Mouse (Mus musculus) MEL-GATA-1-ER (cell line): ENCODE results near the gene Crocc.

Source experiments
- DNase-seq: peaks from one replicate; pipeline ENCODE4 v3.0.0-alpha.2; 2012; ENCODE audit warnings: low read depth; ENCODE audit errors: extremely low read depth

Gene Crocc

DNA sequence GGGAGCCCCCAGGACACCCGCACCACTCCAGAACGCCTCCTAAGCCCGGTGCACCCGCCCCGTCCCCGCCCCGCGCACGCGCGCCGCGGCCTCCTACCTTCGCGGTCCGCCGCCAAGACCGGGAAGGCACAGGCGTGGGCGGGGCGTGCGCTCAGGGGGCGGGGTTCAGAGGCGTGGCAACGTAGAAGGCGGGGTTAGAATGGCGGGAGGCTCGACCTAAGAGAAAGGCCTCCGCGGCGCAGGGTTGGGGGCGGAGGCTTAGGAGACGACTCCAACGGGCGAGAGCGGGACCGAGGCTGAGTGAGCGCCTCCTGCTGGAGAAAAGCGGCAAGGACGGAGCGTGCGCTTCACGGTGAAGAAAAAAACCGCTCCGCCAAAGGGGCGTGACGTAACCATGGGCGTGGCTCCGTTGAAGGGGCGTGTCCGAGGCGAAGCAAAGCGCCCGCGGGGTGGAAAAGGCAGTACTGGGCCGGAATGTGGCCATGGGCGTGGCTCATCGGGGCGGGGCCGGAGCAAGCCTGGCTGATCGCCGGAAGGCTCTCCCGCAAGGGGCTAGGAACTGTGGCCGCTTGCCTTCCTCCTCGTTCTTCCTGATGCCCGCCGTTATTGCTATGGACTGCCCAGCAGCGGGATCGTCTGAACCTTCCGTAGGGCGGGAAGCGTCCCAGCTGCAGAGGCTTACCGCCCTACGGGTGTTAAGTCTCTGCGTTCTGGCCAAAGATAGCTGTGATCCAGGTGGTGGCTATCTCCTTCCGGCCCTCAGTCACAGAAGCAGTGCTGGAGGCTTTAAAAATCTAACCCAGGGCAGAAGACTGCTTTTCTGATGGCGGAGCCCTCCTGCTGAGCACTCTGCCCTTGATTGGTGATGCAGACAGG lies at the start of gene Crocc:
Gene Crocc (minus strand): TSS at position 125 of the 876 bp plus-strand sequence.
- peak; percentile 87 for DNase-seq

DNA sequence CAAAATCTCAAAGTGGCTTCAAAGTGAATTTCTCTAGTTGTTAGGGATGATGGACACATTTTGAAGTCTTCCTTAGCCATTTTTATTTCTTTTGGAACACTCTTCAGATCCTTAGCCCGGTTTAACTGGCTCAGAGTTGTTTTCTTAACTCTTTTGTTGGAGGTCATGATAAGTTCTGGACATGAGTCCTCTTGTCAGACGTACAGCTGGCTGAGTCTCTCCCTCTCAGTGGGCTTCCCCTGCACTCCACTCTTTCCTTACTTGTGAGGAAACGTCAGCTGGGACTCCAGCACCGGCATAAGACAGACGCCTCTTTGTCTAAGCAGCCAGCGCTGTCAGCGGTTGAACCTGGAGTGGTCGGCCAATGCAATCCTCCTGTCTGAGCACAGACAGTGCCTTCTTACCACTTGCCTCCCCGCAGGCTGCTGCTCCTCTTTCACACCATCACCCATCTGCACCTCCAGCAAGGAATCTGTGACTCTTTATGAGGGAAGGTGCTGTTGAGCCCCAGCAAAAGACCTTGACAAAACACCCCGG lies 47.9 kb upstream of the Crocc start:
- DNase-seq = no peak

- no peak for DNase-seq
Observed at GRCm38 (mm10) chr4:141106526-141107183, 46.3 kb upstream of the Crocc start.

DNA sequence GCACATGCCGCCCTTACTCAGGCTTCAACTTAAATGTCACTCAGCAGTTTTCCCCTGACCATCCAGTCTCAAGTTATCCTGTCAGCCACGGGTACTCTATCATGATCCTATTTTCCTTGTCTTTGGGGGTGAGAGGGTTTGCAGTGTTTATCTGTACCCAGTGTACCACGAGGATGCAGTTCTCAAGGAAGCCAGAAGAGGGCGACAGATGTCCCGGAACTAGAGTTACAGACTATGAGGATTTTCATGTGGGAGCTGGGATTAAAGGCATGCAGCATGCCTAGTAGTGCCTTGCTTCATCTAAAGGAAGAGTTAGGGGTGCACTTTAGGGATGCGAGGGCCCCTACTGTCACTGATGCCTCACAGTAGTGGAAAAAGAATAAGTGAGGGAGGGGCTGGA lies 41.5 kb upstream of the Crocc start:
- DNase-seq = peak; percentile 34

DNA sequence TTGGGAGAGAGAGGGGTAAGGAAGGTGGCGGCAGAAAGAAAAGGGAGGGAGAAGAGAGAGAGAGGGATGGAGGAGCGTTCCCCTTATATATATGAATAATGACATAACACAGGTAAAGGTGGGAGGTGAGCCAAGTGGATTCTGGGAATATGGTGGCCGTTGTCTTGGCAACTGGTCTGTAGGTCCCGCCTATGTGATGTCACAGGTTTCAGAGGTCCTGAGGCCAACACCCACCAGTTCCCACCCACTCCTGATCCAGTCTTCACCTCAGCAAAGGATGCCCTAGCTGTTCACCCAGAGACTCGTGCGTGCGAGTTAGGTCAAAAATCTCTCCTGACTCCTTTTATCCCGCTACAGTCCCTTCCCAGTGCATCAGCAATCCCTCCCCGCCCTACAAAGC lies 40.9 kb upstream of the Crocc start:
- no peak for DNase-seq

DNA sequence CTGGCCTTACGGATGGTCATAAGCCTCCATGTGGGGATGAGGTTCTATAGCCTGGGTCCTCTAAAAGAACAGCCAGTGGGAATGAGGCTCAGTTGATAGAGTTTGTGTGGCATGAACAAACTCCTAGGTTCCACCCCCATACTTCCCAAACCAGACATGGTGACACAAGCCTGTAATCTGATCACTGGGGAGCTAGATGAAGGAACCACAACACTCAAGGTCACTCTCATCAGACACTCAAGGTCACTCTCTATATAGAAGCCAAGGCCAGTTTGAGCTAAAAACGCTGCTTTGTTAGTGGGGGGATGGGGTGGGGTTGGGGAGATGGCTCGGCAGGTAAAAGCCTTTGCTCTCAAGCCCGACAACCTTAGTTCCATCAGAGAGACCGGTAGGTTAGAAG lies 39.6 kb upstream of the Crocc start:
- no peak for DNase-seq

- DNase-seq = no peak
Observed at GRCm38 (mm10) chr4:141098935-141099334, 38.6 kb upstream of the Crocc start.

DNA sequence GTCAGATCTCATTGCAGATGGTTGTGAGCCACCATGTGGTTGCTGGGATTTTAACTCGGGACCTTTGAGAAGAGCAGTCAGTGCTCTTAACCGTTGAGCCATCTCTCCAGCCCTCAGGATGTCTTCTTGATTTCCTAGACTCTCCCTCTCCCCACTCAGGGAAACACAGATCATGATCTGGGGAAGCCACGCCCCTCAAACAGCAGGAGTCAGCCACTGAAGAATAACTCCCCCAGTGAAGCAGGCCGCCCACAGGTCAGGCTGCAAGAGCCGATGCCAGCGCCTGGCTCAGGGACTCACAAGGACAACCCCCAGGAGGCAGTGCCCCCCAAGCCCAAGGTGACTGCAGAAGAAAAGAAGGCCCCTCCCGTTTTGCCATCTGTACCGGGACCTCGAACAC lies 36.4 kb upstream of the Crocc start:
- DNase-seq = no peak

DNA sequence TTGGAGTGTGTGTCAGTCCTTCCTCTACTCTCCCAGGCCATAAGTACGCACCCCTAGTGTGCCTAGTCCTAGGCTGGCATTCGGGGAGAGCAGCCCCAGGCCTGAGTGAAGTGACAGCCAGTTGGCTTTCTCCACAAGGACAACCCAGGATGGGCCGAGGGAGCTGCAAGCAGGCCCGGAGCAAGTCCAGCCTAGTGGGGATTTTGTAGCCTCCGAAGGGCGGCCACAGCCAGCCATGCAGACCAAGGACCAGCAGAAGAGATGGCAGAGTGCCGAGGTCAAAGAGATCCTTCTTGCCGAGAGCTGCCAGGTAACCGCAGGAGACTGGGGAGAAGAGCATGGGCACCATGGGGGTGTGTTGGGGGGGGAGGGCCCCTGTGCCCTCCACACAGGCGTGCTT lies 34.7 kb upstream of the Crocc start:
- no peak for DNase-seq

- no peak for DNase-seq
Observed at GRCm38 (mm10) chr4:141088714-141089113, 28.4 kb upstream of the Crocc start.

GRCm38 (mm10) chr4:141088033-141088432 lies 27.7 kb upstream of the Crocc start, which contains the start of gene Spata21:
Gene Spata21 (plus strand): TSS chr4:141088333.
- DNase-seq = no peak

DNA sequence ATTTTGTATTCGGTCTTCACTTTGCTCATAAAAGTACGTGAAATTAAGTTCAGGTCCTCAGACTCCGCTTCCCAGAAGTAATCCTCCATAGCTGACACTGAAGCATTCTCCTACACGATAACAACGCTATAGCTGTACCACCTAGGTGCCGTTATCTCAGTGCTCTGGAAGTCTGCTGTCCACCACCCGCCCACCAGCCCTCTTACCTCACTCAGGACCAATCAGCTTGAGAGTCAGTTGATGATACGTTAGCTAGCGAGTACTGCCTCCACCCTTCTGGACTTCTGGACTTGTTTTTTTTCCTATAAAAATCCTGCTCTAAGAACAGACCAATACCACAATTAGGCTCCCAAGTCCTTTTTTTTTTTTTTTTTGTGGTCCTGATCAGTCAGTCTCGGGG lies 26.5 kb upstream of the Crocc start:
- no peak for DNase-seq

- DNase-seq = no peak
Observed at GRCm38 (mm10) chr4:141078510-141079137, 18.3 kb upstream of the Crocc start.

DNA sequence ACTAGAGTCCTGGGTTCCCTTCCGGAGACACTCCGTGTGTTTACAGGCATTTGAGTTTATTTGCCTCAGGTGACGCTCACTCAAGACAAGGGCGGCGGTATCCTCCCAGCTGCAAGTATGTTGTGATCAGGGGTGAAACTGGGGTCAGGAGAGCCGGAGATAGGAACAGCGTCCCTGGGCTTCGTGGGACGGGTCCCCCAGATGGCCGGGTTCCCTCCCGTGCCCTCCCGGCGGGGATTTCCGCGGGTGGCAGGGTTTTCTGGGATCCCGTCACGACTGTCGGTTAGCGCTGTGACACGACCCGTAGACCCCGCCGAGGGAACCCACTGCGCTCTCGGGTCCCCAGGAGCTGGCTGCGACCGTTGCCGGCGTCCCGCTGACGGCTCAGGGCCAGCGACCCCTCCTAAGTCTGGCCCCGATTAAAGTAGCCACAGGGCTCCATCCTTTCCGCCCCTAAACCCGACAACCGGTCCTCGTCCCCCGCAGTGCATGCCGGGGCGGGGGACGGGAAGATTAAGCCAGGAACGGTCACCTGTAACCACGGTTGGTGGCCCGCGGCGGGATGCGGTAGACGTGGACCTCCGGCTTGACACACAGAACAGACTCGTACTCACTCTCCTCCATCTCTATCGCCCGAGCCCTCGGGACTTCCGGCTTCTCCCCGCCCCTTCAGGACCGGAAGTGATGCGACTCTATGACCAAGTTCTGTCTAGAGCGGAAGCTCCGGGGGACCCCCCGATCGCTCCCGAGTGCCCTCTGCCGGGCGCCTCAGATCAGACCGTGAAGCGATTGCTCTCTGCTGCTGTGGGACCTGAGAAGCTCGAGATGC lies 17.5 kb upstream of the Crocc start, which contains the start of gene Necap2:
Gene Necap2 (minus strand): TSS at position 677 of the 829 bp plus-strand sequence.
- peak; percentile 92 for DNase-seq

DNA sequence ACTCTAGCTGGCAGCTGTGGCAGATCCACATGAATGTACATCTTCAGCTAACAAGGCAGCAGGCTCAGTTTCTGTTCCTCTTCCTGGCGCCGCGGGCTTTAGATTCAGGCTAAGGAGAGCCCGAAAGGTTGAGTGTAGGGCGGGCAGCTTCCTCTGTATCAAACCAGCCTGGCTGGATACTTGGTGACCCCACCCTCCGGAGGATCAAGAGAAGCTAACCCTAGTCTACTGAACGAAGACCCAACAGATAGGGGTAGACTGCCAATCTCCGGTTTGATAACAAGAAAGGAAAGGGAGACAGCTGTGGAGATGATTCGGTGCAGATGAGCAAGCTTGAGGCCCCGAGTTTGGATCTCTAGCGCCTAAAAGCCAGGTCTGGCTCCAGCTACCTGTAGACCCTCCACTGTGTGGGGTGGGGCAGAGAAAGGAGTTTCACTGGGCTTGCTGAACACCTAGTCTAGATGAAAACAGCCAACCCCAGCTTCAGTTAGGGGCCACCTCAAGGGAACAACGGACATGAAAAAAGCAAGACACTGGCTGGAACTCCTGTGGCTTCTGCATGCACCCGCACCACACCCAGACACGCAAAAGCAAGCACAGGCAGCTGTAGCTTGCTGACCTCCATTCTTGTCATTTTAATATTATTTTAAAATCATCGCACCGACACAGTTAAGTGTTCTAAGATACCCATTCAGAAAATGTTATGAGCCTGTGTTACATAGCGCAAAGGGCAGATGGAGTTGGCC lies 16.6 kb upstream of the Crocc start:
- peak; percentile 91 for DNase-seq

DNA sequence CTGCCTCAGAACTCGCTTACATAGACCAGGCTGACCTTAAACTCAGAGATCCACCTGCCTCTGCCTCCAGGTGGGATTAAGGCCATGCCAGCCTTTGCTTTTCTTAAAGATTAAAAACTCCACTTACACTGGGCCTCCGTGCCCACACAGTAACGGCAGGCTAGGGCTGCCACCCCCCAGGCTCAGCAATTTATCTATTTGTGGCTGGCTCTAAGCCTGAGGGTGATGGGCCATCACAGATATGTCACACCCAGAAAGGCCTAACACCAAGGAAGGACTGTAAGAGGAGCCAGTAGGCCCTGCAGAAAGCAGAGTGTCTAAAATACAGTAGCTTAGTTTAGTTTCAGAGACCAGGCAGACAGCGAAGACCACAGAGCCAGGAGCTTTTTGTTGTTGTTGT lies 13.8 kb upstream of the Crocc start:
- no peak for DNase-seq

DNA sequence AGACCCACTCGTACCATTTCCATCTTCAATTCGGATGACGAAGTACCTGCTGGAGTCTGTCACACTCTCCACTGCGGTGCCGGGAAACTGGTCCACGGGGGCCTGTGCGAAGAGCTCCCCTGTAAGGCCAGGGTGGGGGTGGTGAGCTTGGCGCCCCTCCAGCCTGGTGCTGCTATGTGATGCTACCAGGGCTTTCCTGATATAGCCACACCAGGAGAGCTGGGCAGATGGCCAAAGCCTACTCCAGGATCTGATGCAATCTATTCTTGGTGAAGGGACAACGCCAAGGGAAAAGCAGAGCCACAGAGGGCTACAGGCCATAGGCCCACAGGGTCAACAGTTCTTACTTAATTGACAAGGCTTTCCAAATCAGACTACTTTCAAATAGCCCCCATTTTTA lies 13.3 kb upstream of the Crocc start:
- DNase-seq = no peak

- DNase-seq = no peak
Observed at GRCm38 (mm10) chr4:141072502-141072901, 12.2 kb upstream of the Crocc start.

GRCm38 (mm10) chr4:141069731-141070130 lies 9.4 kb upstream of the Crocc start:
- no peak for DNase-seq

GRCm38 (mm10) chr4:141068655-141069054 lies 8.3 kb upstream of the Crocc start:
- no peak for DNase-seq
